Mouse (Mus musculus): ENCODE measurements around the gene Kctd13. TPM values are rescaled to one million over a fixed set of nuclear protein-coding genes. Genes with fewer than 3 reads are reported as not detected.
A peak's percentile ranks its signal among the peaks of the same experiment; 100 is the strongest.

The Kctd13 gene
- polyA plus RNA-seq (2015; fragmentation: Nextera tagmentation; extraction: Ambion mirVana), result 15.7 and 17.3 TPM in 2 replicates

GRCm38 (mm10) chr7:126928384-126929037 lies at the start of gene Kctd13:
TSS of gene Kctd13 (plus strand) at chr7:126928879.
- no peaks in the 10 kb centered on the region for H3K9me3 ChIP-seq (replicated peaks; ENCODE audit: low read length)
- H3K4me2 ChIP-seq (ENCODE audit: low read length), result peak within 1 kb of the TSS; percentile 94
- peaks cover 5% of the 10 kb centered on the region for H3K4me1 ChIP-seq (replicated peaks; ENCODE audit: insufficient read depth, low read length)
- WGBS, result 2% methylated on average over 56 of the region's 56 CpGs
- H3K9ac ChIP-seq (ENCODE audit: low read depth, low read length), result peak within 1 kb of the TSS; percentile 83
- H3K36me3 ChIP-seq (ENCODE audit: insufficient read depth, low read length), result peaks cover 4% of the 10 kb centered on the region; the same call in 1 of the 2 replicates
- no peaks in the 10 kb centered on the region for H3K27me3 ChIP-seq (ENCODE audit: insufficient read depth, low read length)
- H3K27ac ChIP-seq, result peak within 1 kb of the TSS; percentile 58; the same call in 1 of the 2 replicates
- DNase-seq (ENCODE audit: low spot score) (peak; percentile 95), ATAC-seq (replicated peaks; ENCODE audit: low FRiP score, low read depth) (peak; percentile 92)
- TF ChIP-seq CTCF (IDR thresholded peaks at IDR 0.05; ENCODE audit: low read depth), result no peak
- peak within 1 kb of the TSS; percentile 75 for H3K4me3 ChIP-seq (replicated peaks; ENCODE audit: low read depth, low read length)

DNA sequence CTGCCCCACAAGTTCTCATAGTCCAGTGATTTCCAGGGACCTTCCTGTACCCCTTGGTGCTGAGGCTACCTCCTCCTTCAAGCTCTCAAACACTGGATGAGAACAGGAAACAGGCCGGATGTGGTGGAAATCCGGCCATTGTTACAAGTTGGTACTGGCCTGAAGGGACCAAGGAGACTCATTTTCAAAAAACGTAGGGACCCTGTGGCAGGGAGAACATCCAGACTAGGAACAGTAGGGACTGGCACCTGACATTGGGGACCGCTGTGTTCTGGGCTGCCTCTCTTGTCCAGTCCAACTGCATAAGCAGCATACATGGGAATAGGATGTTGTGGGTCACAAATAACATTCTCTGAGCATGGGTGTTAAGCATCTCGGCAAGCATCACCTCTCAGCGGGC lies 47.6 kb upstream of the Kctd13 start:
- peaks cover 41% of the 10 kb centered on the region for H3K36me3 ChIP-seq (ENCODE audit: insufficient read depth, low read length)
- H3K27me3 ChIP-seq (ENCODE audit: insufficient read depth, low read length), result no peaks in the 10 kb centered on the region
- H3K4me3 ChIP-seq (replicated peaks; ENCODE audit: low read depth, low read length), result no peak overlapping the region
- peak; percentile 58 for DNase-seq (ENCODE audit: low spot score)
- peak overlapping the region; percentile 99 for H3K4me2 ChIP-seq (ENCODE audit: low read length)
- TF ChIP-seq CTCF (IDR thresholded peaks at IDR 0.05; ENCODE audit: low read depth), result no peak
- H3K9me3 ChIP-seq (replicated peaks; ENCODE audit: low read length), result no peaks in the 10 kb centered on the region
- H3K4me1 ChIP-seq (replicated peaks; ENCODE audit: insufficient read depth, low read length), result peaks cover 4% of the 10 kb centered on the region
- H3K9ac ChIP-seq (ENCODE audit: low read depth, low read length), result peak overlapping the region; percentile 40; the same call in 1 of the 2 replicates
- ATAC-seq (replicated peaks; ENCODE audit: low FRiP score, low read depth), result no peak
- peak overlapping the region; percentile 81 for H3K27ac ChIP-seq
- WGBS, result 67% methylated on average over 6 of the region's 6 CpGs

- Histone ChIP-seq H3K9ac (ENCODE audit: low read depth, low read length) (peak overlapping the region; percentile 85), H3K4me3 (replicated peaks; ENCODE audit: low read depth, low read length) (peak overlapping the region; percentile 80), H3K27me3 (ENCODE audit: insufficient read depth, low read length) (no peaks in the 10 kb centered on the region), H3K27ac (peak overlapping the region; percentile 96), H3K9me3 (replicated peaks; ENCODE audit: low read length) (no peaks in the 10 kb centered on the region), H3K4me2 (ENCODE audit: low read length) (peak overlapping the region; percentile 99), H3K4me1 (replicated peaks; ENCODE audit: insufficient read depth, low read length) (peaks cover 4% of the 10 kb centered on the region), H3K36me3 (ENCODE audit: insufficient read depth, low read length) (peaks cover 17% of the 10 kb centered on the region)
- DNase-seq (ENCODE audit: low spot score), result peak; percentile 19
- TF ChIP-seq CTCF (IDR thresholded peaks at IDR 0.05; ENCODE audit: low read depth), result no peak
- 0% methylated on average over 15 of the region's 15 CpGs for WGBS
- no peak for ATAC-seq (replicated peaks; ENCODE audit: low FRiP score, low read depth)
Measured at GRCm38 (mm10) chr7:126883731-126884181, 44.9 kb upstream of the Kctd13 start.

- Histone ChIP-seq H3K9me3 (replicated peaks; ENCODE audit: low read length) (no peaks in the 10 kb centered on the region), H3K4me3 (replicated peaks; ENCODE audit: low read depth, low read length) (peak within 1 kb of the TSS; percentile 80), H3K36me3 (ENCODE audit: insufficient read depth, low read length) (peaks cover 9% of the 10 kb centered on the region), H3K9ac (ENCODE audit: low read depth, low read length) (peak within 1 kb of the TSS; percentile 85), H3K4me2 (ENCODE audit: low read length) (peak within 1 kb of the TSS; percentile 99), H3K4me1 (replicated peaks; ENCODE audit: insufficient read depth, low read length) (peaks cover 4% of the 10 kb centered on the region), H3K27me3 (ENCODE audit: insufficient read depth, low read length) (no peaks in the 10 kb centered on the region), H3K27ac (peak within 1 kb of the TSS; percentile 96)
- DNase-seq (ENCODE audit: low spot score), result peak; percentile 99
- peak; percentile 97 for ATAC-seq (replicated peaks; ENCODE audit: low FRiP score, low read depth)
- 0 out of 2 replicates have a peak, but pooled peaks have one; percentile 13 for TF ChIP-seq CTCF (IDR thresholded peaks at IDR 0.05; ENCODE audit: low read depth)
- WGBS, result under 1% methylated on average over 56 of the region's 56 CpGs
Measured at GRCm38 (mm10) chr7:126884286-126885164, 44.2 kb upstream of the Kctd13 start, which contains the start of gene Taok2. TSS of gene Taok2 (minus strand) at chr7:126884703.

- no peak overlapping the region for H3K27ac ChIP-seq
- ATAC-seq (replicated peaks; ENCODE audit: low FRiP score, low read depth), result no peak
- 78% methylated on average over 5 of the region's 5 CpGs for WGBS
- no peak for TF ChIP-seq CTCF (IDR thresholded peaks at IDR 0.05; ENCODE audit: low read depth)
- H3K36me3 ChIP-seq (ENCODE audit: insufficient read depth, low read length), result peaks cover 8% of the 10 kb centered on the region; the same call in 1 of the 2 replicates
- no peak overlapping the region for H3K9ac ChIP-seq (ENCODE audit: low read depth, low read length)
- no peaks in the 10 kb centered on the region for H3K27me3 ChIP-seq (ENCODE audit: insufficient read depth, low read length)
- H3K4me3 ChIP-seq (replicated peaks; ENCODE audit: low read depth, low read length), result no peak overlapping the region
- no peak for DNase-seq (ENCODE audit: low spot score)
- H3K4me1 ChIP-seq (replicated peaks; ENCODE audit: insufficient read depth, low read length), result no peaks in the 10 kb centered on the region; the same call in 1 of the 2 replicates
- H3K4me2 ChIP-seq (ENCODE audit: low read length), result no peak overlapping the region
- no peaks in the 10 kb centered on the region for H3K9me3 ChIP-seq (replicated peaks; ENCODE audit: low read length)
Measured at GRCm38 (mm10) chr7:126887281-126887680, 41.4 kb upstream of the Kctd13 start.

- Histone ChIP-seq H3K9me3 (replicated peaks; ENCODE audit: low read length) (no peaks in the 10 kb centered on the region), H3K4me1 (replicated peaks; ENCODE audit: insufficient read depth, low read length) (no peaks in the 10 kb centered on the region), H3K27ac (no peak overlapping the region), H3K4me3 (replicated peaks; ENCODE audit: low read depth, low read length) (no peak overlapping the region), H3K4me2 (ENCODE audit: low read length) (no peak overlapping the region), H3K9ac (ENCODE audit: low read depth, low read length) (no peak overlapping the region), H3K36me3 (ENCODE audit: insufficient read depth, low read length) (peaks cover 8% of the 10 kb centered on the region; the same call in 1 of the 2 replicates), H3K27me3 (ENCODE audit: insufficient read depth, low read length) (no peaks in the 10 kb centered on the region)
- WGBS, result 49% methylated on average over 7 of the region's 7 CpGs
- DNase-seq (ENCODE audit: low spot score) (peak; percentile 33), ATAC-seq (replicated peaks; ENCODE audit: low FRiP score, low read depth) (no peak)
- TF ChIP-seq CTCF (IDR thresholded peaks at IDR 0.05; ENCODE audit: low read depth), result peak; percentile 67
Measured at GRCm38 (mm10) chr7:126888852-126889251, 39.8 kb upstream of the Kctd13 start.
